Mouse (Mus musculus): ENCODE results near the gene Fgd6. TPM values are rescaled to one million over a fixed set of nuclear protein-coding genes. Genes with fewer than 3 reads are reported as not detected.

The Fgd6 gene
- polyA plus RNA-seq, 1 experiment, result 3.7 TPM

DNA sequence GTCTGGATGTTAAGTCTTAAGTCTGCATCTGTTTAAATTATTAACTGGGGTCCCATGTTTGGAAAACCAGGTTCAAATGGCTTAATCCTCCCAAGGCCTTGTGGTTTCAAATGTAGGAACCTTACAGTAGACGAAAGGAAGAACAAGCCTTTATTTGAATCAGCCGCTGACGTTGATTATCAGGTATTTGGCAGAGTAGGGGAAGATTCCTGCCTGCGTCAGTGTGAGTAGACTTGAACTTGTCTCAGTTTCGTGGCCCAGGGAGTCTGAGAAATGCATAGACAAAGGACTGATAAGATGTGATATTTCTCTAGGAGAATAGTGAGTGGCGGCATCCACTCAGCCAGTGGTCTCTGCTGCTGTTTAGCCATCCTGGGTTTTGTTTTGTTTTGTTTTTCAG, 73.0 kb downstream of the Fgd6 start:
- 96% methylated on average over 6 of the region's 6 CpGs for WGBS
- Histone ChIP-seq H3K27ac (ENCODE audit: insufficient read depth, low read depth, low read length) (no peak overlapping the region), H3K4me1 (ENCODE audit: control insufficient read depth, insufficient read depth, insufficient read length, low read length) (no peaks in the 10 kb centered on the region), H3K27me3 (ENCODE audit: control insufficient read depth, insufficient read depth, low read length) (no peaks in the 10 kb centered on the region), H3K36me3 (ENCODE audit: control insufficient read depth, insufficient read depth, low read length) (peaks cover 10% of the 10 kb centered on the region), H3K4me3 (ENCODE audit: low read depth, low read length) (no peak overlapping the region)
- TF ChIP-seq POLR2A (IDR thresholded peaks at IDR 0.05; ENCODE audit: low read depth, low read length) (no peak), CTCF (IDR thresholded peaks at IDR 0.05; ENCODE audit: extremely low read depth, insufficient read length, insufficient replicate concordance, low read depth, low read length) (no peak)

- TF ChIP-seq POLR2A (IDR thresholded peaks at IDR 0.05; ENCODE audit: low read depth, low read length) (no peak), CTCF (IDR thresholded peaks at IDR 0.05; ENCODE audit: extremely low read depth, insufficient read length, insufficient replicate concordance, low read depth, low read length) (no peak)
- 70% methylated on average over 9 of the region's 9 CpGs for WGBS
Measured at GRCm38 (mm10) chr10:94110834-94111754, 75.3 kb downstream of the Fgd6 start.

GRCm38 (mm10) chr10:94112207-94112606, 76.4 kb downstream of the Fgd6 start:
- 78% methylated on average over 3 of the region's 3 CpGs for WGBS
- no peak overlapping the region for H3K4me3 ChIP-seq (ENCODE audit: low read depth, low read length)

More at GRCm38 (mm10) chr10:94110834-94111754, 75.3 kb downstream of the Fgd6 start:
- Histone ChIP-seq H3K27me3 (ENCODE audit: control insufficient read depth, insufficient read depth, low read length) (no peaks in the 10 kb centered on the region), H3K36me3 (ENCODE audit: control insufficient read depth, insufficient read depth, low read length) (peaks cover 1% of the 10 kb centered on the region), H3K4me3 (ENCODE audit: low read depth, low read length) (no peak overlapping the region), H3K27ac (ENCODE audit: insufficient read depth, low read depth, low read length) (no peak overlapping the region), H3K4me1 (ENCODE audit: control insufficient read depth, insufficient read depth, insufficient read length, low read length) (no peaks in the 10 kb centered on the region)

GRCm38 (mm10) chr10:94115893-94116599, 80.2 kb downstream of the Fgd6 start:
- Histone ChIP-seq H3K36me3 (ENCODE audit: control insufficient read depth, insufficient read depth, low read length) (0 out of 2 replicates have a peak, but pooled peaks cover 1% of the 10 kb centered on the region), H3K27me3 (ENCODE audit: control insufficient read depth, insufficient read depth, low read length) (no peaks in the 10 kb centered on the region), H3K4me1 (ENCODE audit: control insufficient read depth, insufficient read depth, insufficient read length, low read length) (peaks cover 6% of the 10 kb centered on the region; the same call in 1 of the 2 replicates), H3K4me3 (ENCODE audit: low read depth, low read length) (no peak overlapping the region), H3K27ac (ENCODE audit: insufficient read depth, low read depth, low read length) (peak overlapping the region; percentile 14)
- peak; percentile 54; the same call in 1 of the 2 replicates for TF ChIP-seq CTCF (IDR thresholded peaks at IDR 0.05; ENCODE audit: extremely low read depth, insufficient read length, insufficient replicate concordance, low read depth, low read length)
- no peak for TF ChIP-seq POLR2A (IDR thresholded peaks at IDR 0.05; ENCODE audit: low read depth, low read length)
- WGBS, result 22% methylated on average over 6 of the region's 6 CpGs

More at GRCm38 (mm10) chr10:94112207-94112606, 76.4 kb downstream of the Fgd6 start:
- Histone ChIP-seq H3K27ac (ENCODE audit: insufficient read depth, low read depth, low read length) (no peak overlapping the region), H3K36me3 (ENCODE audit: control insufficient read depth, insufficient read depth, low read length) (no peaks in the 10 kb centered on the region; the same call in 1 of the 2 replicates), H3K27me3 (ENCODE audit: control insufficient read depth, insufficient read depth, low read length) (no peaks in the 10 kb centered on the region), H3K4me1 (ENCODE audit: control insufficient read depth, insufficient read depth, insufficient read length, low read length) (no peaks in the 10 kb centered on the region)
- TF ChIP-seq POLR2A (IDR thresholded peaks at IDR 0.05; ENCODE audit: low read depth, low read length) (no peak), CTCF (IDR thresholded peaks at IDR 0.05; ENCODE audit: extremely low read depth, insufficient read length, insufficient replicate concordance, low read depth, low read length) (no peak)

DNA sequence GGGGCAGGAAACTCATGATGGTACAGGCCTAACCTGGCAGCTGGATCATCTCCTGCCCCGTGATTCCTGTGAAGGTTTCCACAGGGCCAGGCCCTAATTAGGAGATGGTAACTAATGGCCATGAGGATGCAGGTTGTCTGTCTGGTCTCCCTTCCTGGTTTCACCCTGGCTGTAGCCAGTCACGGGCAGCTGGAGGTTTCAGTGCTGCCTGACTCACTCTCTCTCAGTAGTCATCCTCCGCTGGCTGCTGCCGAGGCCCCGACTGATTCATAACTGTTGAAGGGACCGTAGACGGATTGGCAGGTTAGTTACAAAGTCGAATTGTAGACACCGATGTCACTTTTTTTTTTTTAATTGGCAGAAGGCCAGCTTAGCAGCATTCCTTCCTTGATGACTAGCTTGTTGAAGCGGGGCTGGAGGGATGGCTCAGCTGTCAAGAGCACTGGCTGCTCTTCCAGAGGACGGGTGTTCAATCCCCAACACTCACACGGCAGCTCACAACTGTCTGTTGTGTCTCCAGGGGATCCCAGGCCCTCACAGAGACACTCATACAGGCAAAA, 81.1 kb downstream of the Fgd6 start:
- no peak for TF ChIP-seq POLR2A (IDR thresholded peaks at IDR 0.05; ENCODE audit: low read depth, low read length)
- TF ChIP-seq CTCF (IDR thresholded peaks at IDR 0.05; ENCODE audit: extremely low read depth, insufficient read length, insufficient replicate concordance, low read depth, low read length), result no peak
- peaks cover 3% of the 10 kb centered on the region; the same call in 1 of the 2 replicates for H3K36me3 ChIP-seq (ENCODE audit: control insufficient read depth, insufficient read depth, low read length)
- no peaks in the 10 kb centered on the region for H3K27me3 ChIP-seq (ENCODE audit: control insufficient read depth, insufficient read depth, low read length)
- WGBS, result 40% methylated on average over 12 of the region's 12 CpGs
- H3K27ac ChIP-seq (ENCODE audit: insufficient read depth, low read depth, low read length), result 0 out of 2 replicates have a peak overlapping the region, but pooled peaks have one; percentile 30
- peaks cover 6% of the 10 kb centered on the region; the same call in 1 of the 2 replicates for H3K4me1 ChIP-seq (ENCODE audit: control insufficient read depth, insufficient read depth, insufficient read length, low read length)
- H3K4me3 ChIP-seq (ENCODE audit: low read depth, low read length), result no peak overlapping the region

DNA sequence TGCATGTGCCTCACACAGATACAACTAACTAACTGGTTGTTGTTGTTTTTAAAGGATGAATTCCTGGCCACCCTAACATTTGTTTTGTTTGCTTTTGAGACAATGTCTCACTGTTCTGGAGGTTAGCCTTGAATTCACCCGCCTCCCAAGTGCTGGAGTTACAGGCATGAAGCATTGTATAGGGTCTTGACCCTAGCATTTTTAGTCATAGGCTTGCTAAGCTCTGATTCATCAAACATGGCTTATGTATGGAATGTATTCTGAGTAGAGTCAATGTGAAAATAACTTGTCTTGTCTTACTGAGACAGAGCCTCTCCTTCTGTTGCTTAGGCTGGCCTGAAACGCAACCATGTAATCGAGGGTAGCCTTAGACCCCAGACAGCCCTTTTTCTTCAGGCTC, 82.1 kb downstream of the Fgd6 start:
- Histone ChIP-seq H3K27me3 (ENCODE audit: control insufficient read depth, insufficient read depth, low read length) (no peaks in the 10 kb centered on the region), H3K4me1 (ENCODE audit: control insufficient read depth, insufficient read depth, insufficient read length, low read length) (peaks cover 6% of the 10 kb centered on the region; the same call in 1 of the 2 replicates), H3K4me3 (ENCODE audit: low read depth, low read length) (no peak overlapping the region), H3K36me3 (ENCODE audit: control insufficient read depth, insufficient read depth, low read length) (peaks cover 3% of the 10 kb centered on the region; the same call in 1 of the 2 replicates), H3K27ac (ENCODE audit: insufficient read depth, low read depth, low read length) (no peak overlapping the region)
- 94% methylated on average over 3 of the region's 3 CpGs for WGBS
- no peak for TF ChIP-seq CTCF (IDR thresholded peaks at IDR 0.05; ENCODE audit: extremely low read depth, insufficient read length, insufficient replicate concordance, low read depth, low read length)
- no peak for TF ChIP-seq POLR2A (IDR thresholded peaks at IDR 0.05; ENCODE audit: low read depth, low read length)
